Mouse (Mus musculus): Measurements from ENCODE around the gene Nle1. TPM values are rescaled to one million over a fixed set of nuclear protein-coding genes. Genes with fewer than 3 reads are reported as not detected.
A peak's percentile ranks its signal among the peaks of the same experiment; 100 is the strongest.

Nle1 gene
- polyA plus RNA-seq, 1 experiment from 2014 or later, result 39.9 TPM

GRCm38 (mm10) chr11:82889524-82890341 lies 18.5 kb downstream of the Nle1 start:
- 8% methylated on average over 31 of the region's 31 CpGs for WGBS
- Histone ChIP-seq H3K4me1 (replicated peaks) (peaks cover 17% of the 10 kb centered on the region; the same call in 1 of the 2 replicates), H3K9me3 (no peaks in the 10 kb centered on the region), H3K9ac (replicated peaks) (peak overlapping the region; percentile 65), H3K27me3 (peaks cover 8% of the 10 kb centered on the region; the same call in 1 of the 2 replicates), H3K4me2 (peak overlapping the region; percentile 87), H3K36me3 (no peaks in the 10 kb centered on the region), H3K27ac (peak overlapping the region; percentile 46; the same call in 1 of the 2 replicates), H3K4me3 (replicated peaks) (peak overlapping the region; percentile 63)
- ATAC-seq (ENCODE audit: insufficient number of reproducible peaks, insufficient read depth, low FRiP score, low TSS enrichment, low read depth), result peak; percentile 18; the same call in 1 of the 2 replicates

GRCm38 (mm10) chr11:82888491-82888946 lies 19.7 kb downstream of the Nle1 start:
- peaks cover 17% of the 10 kb centered on the region; the same call in 1 of the 2 replicates for H3K4me1 ChIP-seq (replicated peaks)
- no peak overlapping the region for H3K4me3 ChIP-seq (replicated peaks)
- peak overlapping the region; percentile 87 for H3K4me2 ChIP-seq
- H3K9ac ChIP-seq (replicated peaks), result peak overlapping the region; percentile 27; the same call in 1 of the 2 replicates
- H3K27ac ChIP-seq, result no peak overlapping the region
- no peaks in the 10 kb centered on the region for H3K36me3 ChIP-seq
- no peak for ATAC-seq (ENCODE audit: insufficient number of reproducible peaks, insufficient read depth, low FRiP score, low TSS enrichment, low read depth)
- H3K27me3 ChIP-seq, result peaks cover 8% of the 10 kb centered on the region; the same call in 1 of the 2 replicates
- no peaks in the 10 kb centered on the region for H3K9me3 ChIP-seq
- 74% methylated on average over 10 of the region's 10 CpGs for WGBS

GRCm38 (mm10) chr11:82886559-82886958 lies 21.7 kb downstream of the Nle1 start:
- Histone ChIP-seq H3K9me3 (no peaks in the 10 kb centered on the region), H3K4me1 (replicated peaks) (peaks cover 17% of the 10 kb centered on the region; the same call in 1 of the 2 replicates), H3K9ac (replicated peaks) (no peak overlapping the region), H3K27ac (no peak overlapping the region), H3K36me3 (peaks cover 4% of the 10 kb centered on the region; the same call in 1 of the 2 replicates), H3K4me2 (no peak overlapping the region), H3K27me3 (peaks cover 3% of the 10 kb centered on the region; the same call in 1 of the 2 replicates), H3K4me3 (replicated peaks) (no peak overlapping the region)
- 80% methylated on average over 3 of the region's 3 CpGs for WGBS
- no peak for ATAC-seq (ENCODE audit: insufficient number of reproducible peaks, insufficient read depth, low FRiP score, low TSS enrichment, low read depth)

GRCm38 (mm10) chr11:82883180-82883579 lies 25.0 kb downstream of the Nle1 start:
- Histone ChIP-seq H3K4me3 (replicated peaks) (no peak overlapping the region), H3K9ac (replicated peaks) (no peak overlapping the region), H3K27me3 (no peaks in the 10 kb centered on the region), H3K27ac (no peak overlapping the region), H3K4me2 (no peak overlapping the region), H3K4me1 (replicated peaks) (peaks cover under 1% of the 10 kb centered on the region; the same call in 1 of the 2 replicates), H3K9me3 (no peaks in the 10 kb centered on the region), H3K36me3 (peaks cover 10% of the 10 kb centered on the region; the same call in 1 of the 2 replicates)
- no peak for ATAC-seq (ENCODE audit: insufficient number of reproducible peaks, insufficient read depth, low FRiP score, low TSS enrichment, low read depth)
- WGBS, result 63% methylated on average over 8 of the region's 8 CpGs

- H3K4me1 ChIP-seq (replicated peaks), result no peaks in the 10 kb centered on the region
- no peak for ATAC-seq (ENCODE audit: insufficient number of reproducible peaks, insufficient read depth, low FRiP score, low TSS enrichment, low read depth)
These were observed 30.4 kb downstream of the Nle1 start for GRCm38 (mm10) chr11:82877726-82878344.

GRCm38 (mm10) chr11:82875631-82876030 lies 32.6 kb downstream of the Nle1 start:
- no peak overlapping the region for H3K4me2 ChIP-seq
- H3K27me3 ChIP-seq, result no peaks in the 10 kb centered on the region
- peaks cover 6% of the 10 kb centered on the region; the same call in 1 of the 2 replicates for H3K36me3 ChIP-seq
- WGBS, result 91% methylated on average over 5 of the region's 5 CpGs
- no peak overlapping the region for H3K9ac ChIP-seq (replicated peaks)
- H3K4me3 ChIP-seq (replicated peaks), result no peak overlapping the region
- no peaks in the 10 kb centered on the region for H3K4me1 ChIP-seq (replicated peaks)
- H3K9me3 ChIP-seq, result no peaks in the 10 kb centered on the region
- ATAC-seq (ENCODE audit: insufficient number of reproducible peaks, insufficient read depth, low FRiP score, low TSS enrichment, low read depth), result no peak
- H3K27ac ChIP-seq, result no peak overlapping the region

More at GRCm38 (mm10) chr11:82877726-82878344, 30.4 kb downstream of the Nle1 start:
- H3K27me3 ChIP-seq, result no peaks in the 10 kb centered on the region
- H3K9me3 ChIP-seq, result no peaks in the 10 kb centered on the region
- H3K27ac ChIP-seq, result no peak overlapping the region
- H3K4me3 ChIP-seq (replicated peaks), result no peak overlapping the region
- H3K4me2 ChIP-seq, result no peak overlapping the region
- no peak overlapping the region for H3K9ac ChIP-seq (replicated peaks)
- WGBS, result 78% methylated on average over 7 of the region's 7 CpGs
- peaks cover 10% of the 10 kb centered on the region; the same call in 1 of the 2 replicates for H3K36me3 ChIP-seq

GRCm38 (mm10) chr11:82874924-82875323 lies 33.3 kb downstream of the Nle1 start:
- WGBS, result 81% methylated on average over 5 of the region's 5 CpGs
- Histone ChIP-seq H3K27ac (no peak overlapping the region), H3K4me1 (replicated peaks) (0 out of 2 replicates have a peak, but pooled peaks cover 6% of the 10 kb centered on the region), H3K9me3 (no peaks in the 10 kb centered on the region), H3K9ac (replicated peaks) (no peak overlapping the region), H3K27me3 (no peaks in the 10 kb centered on the region), H3K4me2 (no peak overlapping the region), H3K4me3 (replicated peaks) (no peak overlapping the region), H3K36me3 (peaks cover 6% of the 10 kb centered on the region; the same call in 1 of the 2 replicates)
- no peak for ATAC-seq (ENCODE audit: insufficient number of reproducible peaks, insufficient read depth, low FRiP score, low TSS enrichment, low read depth)

- peak within 1 kb of the TSS; percentile 70 for H3K4me2 ChIP-seq
- no peaks in the 10 kb centered on the region for H3K27me3 ChIP-seq
- peak within 1 kb of the TSS; percentile 17; the same call in 1 of the 2 replicates for H3K27ac ChIP-seq
- WGBS, result under 1% methylated on average over 31 of the region's 43 CpGs
- H3K9me3 ChIP-seq, result no peaks in the 10 kb centered on the region
- H3K36me3 ChIP-seq, result no peaks in the 10 kb centered on the region
- H3K4me3 ChIP-seq (replicated peaks), result peak within 1 kb of the TSS; percentile 83
- H3K4me1 ChIP-seq (replicated peaks), result 0 out of 2 replicates have a peak, but pooled peaks cover 8% of the 10 kb centered on the region
- H3K9ac ChIP-seq (replicated peaks), result peak within 1 kb of the TSS; percentile 69
- ATAC-seq (ENCODE audit: insufficient number of reproducible peaks, insufficient read depth, low FRiP score, low TSS enrichment, low read depth), result peak; percentile 93
These were observed 37.2 kb downstream of the Nle1 start, which contains the start of gene Rffl for GRCm38 (mm10) chr11:82871031-82871446. TSS of gene Rffl (minus strand) at chr11:82871210.

- H3K4me3 ChIP-seq (replicated peaks), result peak overlapping the region; percentile 83
- 0 out of 2 replicates have a peak, but pooled peaks cover 8% of the 10 kb centered on the region for H3K4me1 ChIP-seq (replicated peaks)
- H3K27me3 ChIP-seq, result no peaks in the 10 kb centered on the region
- H3K27ac ChIP-seq, result peak overlapping the region; percentile 17; the same call in 1 of the 2 replicates
- peak overlapping the region; percentile 69 for H3K9ac ChIP-seq (replicated peaks)
- H3K4me2 ChIP-seq, result peak overlapping the region; percentile 70
- peak; percentile 52 for ATAC-seq (ENCODE audit: insufficient number of reproducible peaks, insufficient read depth, low FRiP score, low TSS enrichment, low read depth)
- H3K9me3 ChIP-seq, result no peaks in the 10 kb centered on the region
- H3K36me3 ChIP-seq, result no peaks in the 10 kb centered on the region
- WGBS, result 4% methylated on average over 36 of the region's 36 CpGs
These were observed 37.8 kb downstream of the Nle1 start for GRCm38 (mm10) chr11:82870173-82871030.

GRCm38 (mm10) chr11:82869506-82870172 lies 38.6 kb downstream of the Nle1 start:
- no peak for ATAC-seq (ENCODE audit: insufficient number of reproducible peaks, insufficient read depth, low FRiP score, low TSS enrichment, low read depth)
- H3K27ac ChIP-seq, result no peak overlapping the region

More at GRCm38 (mm10) chr11:82869506-82870172, 38.6 kb downstream of the Nle1 start:
- H3K9ac ChIP-seq (replicated peaks), result peak overlapping the region; percentile 69; the same call in 1 of the 2 replicates
- no peaks in the 10 kb centered on the region for H3K36me3 ChIP-seq
- 73% methylated on average over 9 of the region's 9 CpGs for WGBS
- 0 out of 2 replicates have a peak, but pooled peaks cover 8% of the 10 kb centered on the region for H3K4me1 ChIP-seq (replicated peaks)
- no peaks in the 10 kb centered on the region for H3K9me3 ChIP-seq
- H3K27me3 ChIP-seq, result no peaks in the 10 kb centered on the region
- H3K4me2 ChIP-seq, result peak overlapping the region; percentile 70
- H3K4me3 ChIP-seq (replicated peaks), result peak overlapping the region; percentile 83

All from limb, embryonic 12.5 days (tissue).